Mouse (Mus musculus) heart, embryonic 16.5 days (tissue): ENCODE data around the gene Prrg3. TPM values are rescaled to one million over a fixed set of nuclear protein-coding genes. Genes with fewer than 3 reads are reported as not detected.

Experiments
- ATAC-seq: fragments of 200-750 bp; cut with Nextera tagmentation; replicated peaks from 2 replicates; pipeline ENCODE4 v1.8.0; 2017; ENCODE audit warnings: moderate number of reproducible peaks; ENCODE audit not compliant: insufficient read depth, low FRiP score; ENCODE audit errors: extremely low read depth
- H3K27ac ChIP-seq: fragments of 300-500 bp; sonication (generic); 2 replicates; pipeline ENCODE4 v1.5.1; 2014; ENCODE audit warnings: mild to moderate bottlenecking, low read length, control low read depth, moderate library complexity
- H3K27me3 ChIP-seq: fragments of 300-500 bp; sonication (generic); 2 replicates; pipeline ENCODE4 v1.6.1; 2014; ENCODE audit warnings: low read length, mixed read lengths; ENCODE audit not compliant: control insufficient read depth, insufficient read depth
- H3K36me3 ChIP-seq: fragments of 300-500 bp; sonication (generic); 2 replicates; pipeline ENCODE4 v1.6.1; 2014; ENCODE audit not compliant: control insufficient read depth, insufficient read depth
- H3K4me1 ChIP-seq: fragments of 300-500 bp; sonication (generic); 2 replicates; pipeline ENCODE4 v1.6.1; 2014; ENCODE audit warnings: low read length, mixed read lengths; ENCODE audit not compliant: control insufficient read depth, insufficient read depth
- H3K4me2 ChIP-seq: fragments of 300-500 bp; sonication (generic); 2 replicates; pipeline ENCODE4 v1.6.1; 2014; ENCODE audit warnings: low read depth, mild to moderate bottlenecking, control low read depth, low read length
- H3K4me3 ChIP-seq: fragments of 300-500 bp; sonication (generic); 2 replicates; pipeline ENCODE4 v1.5.1; 2014; ENCODE audit warnings: mild to moderate bottlenecking, control low read depth, low read length
- H3K9ac ChIP-seq: fragments of 300-500 bp; sonication (generic); 2 replicates; pipeline ENCODE4 v1.6.1; 2014; ENCODE audit warnings: low read length, control low read depth
- H3K9me3 ChIP-seq: fragments of 300-500 bp; sonication (generic); replicated peaks from 2 replicates; pipeline ENCODE4 v1.6.1; 2016; ENCODE audit warnings: low read length; ENCODE audit not compliant: control insufficient read depth
- WGBS: fragments of 180-500 bp; shearing (Covaris S2); extraction: QIAGEN DNeasy Blood & Tissue Kit; methylation state at CpG from one replicate; pipeline ENCODE4 v1.1.7; 2014; 5-methylcytosine and 5-hydroxymethylcytosine counted together
- polyA plus RNA-seq: library from polyadenylated mRNA; unstranded; fragments of >200 nt; fragmentation: Nextera tagmentation; extraction: Ambion mirVana; gene quantifications from 2 replicates; pipeline ENCODE4 v1.2.1, GENCODE M21; 2015

Prrg3 gene
- polyA plus RNA-seq, 1 experiment from 2014 or later = 10.0 TPM

GRCm38 (mm10) chrX:72022241-72022640, 59.8 kb downstream of the Prrg3 start:
- H3K36me3 ChIP-seq = no peaks in the 10 kb centered on the region
- H3K27ac ChIP-seq = no peak overlapping the region
- H3K4me2 ChIP-seq = no peak overlapping the region
- no peaks in the 10 kb centered on the region for H3K4me1 ChIP-seq
- ATAC-seq = no peak
- WGBS = 70% methylated on average over 1 of the region's 1 CpGs
- no peak overlapping the region for H3K4me3 ChIP-seq
- H3K9me3 ChIP-seq = no peaks in the 10 kb centered on the region
- no peaks in the 10 kb centered on the region for H3K27me3 ChIP-seq
- no peak overlapping the region for H3K9ac ChIP-seq

Other genes starting within 250 kb of the Prrg3 start
- gene Vma21, start 146.7 kb upstream of the Prrg3 start, polyA plus RNA-seq = 41.2 and 41.7 TPM in 2 replicates
- 0.08 and 0.14 TPM in 2 replicates for gene Gm1141, start 41.6 kb upstream of the Prrg3 start, polyA plus RNA-seq
- gene Fate1, start 10.4 kb downstream of the Prrg3 start, polyA plus RNA-seq = not detected in 2 replicates
- gene Cnga2, start 29.2 kb downstream of the Prrg3 start, polyA plus RNA-seq = 0.12 and 0.21 TPM in 2 replicates